Mouse (Mus musculus): ENCODE results near the gene Ist1. TPM values are rescaled to one million over a fixed set of nuclear protein-coding genes. Genes with fewer than 3 reads are reported as not detected.

The Ist1 gene
- polyA plus RNA-seq, 1 experiment from 2014 or later = 162 TPM

DNA sequence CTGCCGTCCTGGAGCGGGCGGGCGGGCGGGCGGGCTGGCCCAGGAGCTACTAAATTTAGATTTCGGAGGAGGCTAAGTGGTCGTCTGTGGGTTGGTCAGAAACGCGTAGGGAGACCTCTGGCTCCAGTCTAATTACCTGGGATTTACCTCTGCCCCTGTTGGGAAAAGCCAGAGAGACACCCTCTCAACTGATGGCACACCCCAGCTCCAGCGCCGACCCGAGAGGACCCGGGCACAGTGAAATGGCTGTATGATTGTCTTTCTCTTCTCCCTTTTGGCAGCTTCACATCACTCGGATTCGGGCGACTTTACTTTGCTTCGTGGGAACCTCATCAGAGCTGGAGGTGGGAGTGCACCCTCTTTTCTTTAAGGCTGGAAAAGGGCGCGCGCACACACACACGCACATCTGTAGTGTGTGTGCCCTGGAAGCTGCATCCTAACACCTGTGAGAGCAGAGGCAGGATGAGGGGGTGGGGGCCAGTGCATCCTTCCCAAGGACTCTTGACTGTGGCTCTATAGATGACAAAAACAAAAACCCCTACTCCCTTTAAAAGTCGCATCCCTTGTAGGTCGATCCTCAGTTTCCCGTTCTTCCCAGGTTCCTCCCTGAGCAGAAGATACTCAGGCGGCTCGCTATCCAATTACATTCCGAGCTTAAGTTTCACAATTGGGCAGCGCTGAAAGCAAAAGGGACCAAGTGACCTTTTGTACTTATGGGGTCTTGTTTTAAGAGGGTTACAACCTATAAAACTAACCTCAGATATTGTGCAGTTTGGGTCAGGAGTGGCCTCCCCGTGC lies 13.2 kb upstream of the Ist1 start:
- H3K36me3 ChIP-seq = peaks cover 38% of the 10 kb centered on the region
- peak overlapping the region; percentile 89 for H3K4me2 ChIP-seq (replicated peaks)
- ATAC-seq (ENCODE audit: low FRiP score, low read depth) = peak; percentile 51
- H3K9ac ChIP-seq = peak overlapping the region; percentile 95
- H3K9me3 ChIP-seq = no peaks in the 10 kb centered on the region
- H3K27me3 ChIP-seq = 0 out of 2 replicates have a peak, but pooled peaks cover 6% of the 10 kb centered on the region
- H3K4me1 ChIP-seq = peaks cover 28% of the 10 kb centered on the region
- WGBS = under 1% methylated on average over 28 of the region's 30 CpGs
- peak overlapping the region; percentile 83 for H3K4me3 ChIP-seq
- H3K27ac ChIP-seq = peak overlapping the region; percentile 92

DNA sequence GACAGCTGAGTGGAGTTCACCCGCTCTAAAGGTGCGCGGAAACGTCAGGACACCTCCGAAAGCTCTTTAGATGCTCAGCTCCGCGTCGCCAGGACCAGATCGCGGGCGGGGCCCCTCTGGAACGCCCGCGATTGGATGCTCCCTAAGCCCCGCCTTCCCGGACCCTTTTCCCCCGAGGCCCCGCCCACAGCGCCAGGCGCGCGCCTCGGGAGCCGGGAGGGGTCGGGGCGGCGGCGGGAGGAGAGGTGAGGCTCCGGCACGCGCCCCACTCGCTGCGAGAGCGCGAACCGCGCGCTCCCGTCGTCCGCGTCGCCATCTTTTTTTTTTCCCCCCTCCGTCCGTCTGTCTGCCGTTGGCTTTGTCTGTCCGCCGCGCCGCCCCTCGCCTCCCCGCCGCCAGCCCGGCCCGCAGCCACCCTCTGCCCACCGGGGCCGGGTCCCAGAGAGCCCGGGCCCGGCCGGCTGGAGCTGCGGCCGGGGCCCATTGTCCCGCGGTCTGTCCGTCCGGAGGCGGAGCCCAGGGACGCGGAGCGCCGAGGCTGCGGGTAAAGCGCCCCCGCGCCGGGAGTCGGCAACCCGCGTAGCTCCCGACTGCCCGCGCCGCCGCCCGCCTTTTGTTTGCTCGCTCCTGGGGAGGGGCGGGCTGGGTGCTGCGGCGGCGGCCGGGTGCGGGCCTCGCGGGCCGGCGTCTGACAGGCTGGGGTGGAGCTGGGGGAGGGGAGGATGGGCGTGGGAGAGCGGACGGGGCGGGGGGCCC lies 12.4 kb upstream of the Ist1 start, which contains the start of gene Zfp821:
Gene Zfp821 (plus strand): TSS at position 227 of the 756 bp plus-strand sequence.
- H3K9ac ChIP-seq = peak within 1 kb of the TSS; percentile 95
- H3K27me3 ChIP-seq = 0 out of 2 replicates have a peak, but pooled peaks cover 6% of the 10 kb centered on the region
- peaks cover 30% of the 10 kb centered on the region for H3K36me3 ChIP-seq
- WGBS = under 1% methylated on average over 54 of the region's 100 CpGs
- peak within 1 kb of the TSS; percentile 89 for H3K4me2 ChIP-seq (replicated peaks)
- H3K4me1 ChIP-seq = peaks cover 28% of the 10 kb centered on the region
- H3K9me3 ChIP-seq = 0 out of 2 replicates have a peak, but pooled peaks cover 4% of the 10 kb centered on the region
- peak; percentile 87 for ATAC-seq (ENCODE audit: low FRiP score, low read depth)
- peak within 1 kb of the TSS; percentile 83 for H3K4me3 ChIP-seq
- peak within 1 kb of the TSS; percentile 92 for H3K27ac ChIP-seq

DNA sequence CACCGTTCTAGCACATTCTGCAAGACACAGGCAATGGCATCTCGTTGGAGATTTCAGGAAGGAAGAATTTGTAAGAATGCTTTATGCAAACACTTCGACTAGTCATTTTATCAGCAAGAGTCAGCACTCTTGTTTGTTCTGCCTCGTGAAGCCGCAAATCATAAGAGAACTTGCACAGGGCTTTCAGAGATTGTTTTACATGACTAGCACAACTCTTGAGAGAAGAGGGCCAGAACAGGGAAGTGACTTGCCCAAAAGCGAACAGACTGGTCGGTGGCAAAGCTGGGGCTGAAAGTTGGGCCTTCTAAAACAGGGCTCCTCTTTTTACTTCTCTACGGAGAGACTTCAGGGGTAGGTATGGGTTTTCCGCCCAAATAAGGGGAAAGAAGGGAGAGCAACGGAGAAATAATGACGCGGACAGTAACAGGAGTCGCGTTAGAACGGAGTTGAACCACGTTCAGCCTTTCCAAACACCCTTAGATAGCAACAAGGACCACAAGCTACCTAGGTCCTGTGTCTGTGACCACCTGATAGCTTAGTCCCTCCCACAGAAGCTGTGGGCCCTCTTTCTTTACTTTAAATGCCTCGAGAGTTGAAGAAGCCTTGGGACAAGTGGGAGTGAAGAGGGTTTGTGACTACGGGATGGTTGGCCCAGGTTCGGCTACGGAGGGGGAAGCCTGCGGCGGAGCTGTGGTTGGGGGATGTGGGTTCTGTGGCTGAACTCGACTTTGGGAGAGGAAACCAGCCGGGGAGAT lies 11.7 kb upstream of the Ist1 start:
- H3K4me3 ChIP-seq = peak overlapping the region; percentile 83
- peak overlapping the region; percentile 66 for H3K9ac ChIP-seq
- H3K9me3 ChIP-seq = 0 out of 2 replicates have a peak, but pooled peaks cover 4% of the 10 kb centered on the region
- H3K4me1 ChIP-seq = peaks cover 28% of the 10 kb centered on the region
- peak overlapping the region; percentile 29; the same call in 1 of the 2 replicates for H3K27ac ChIP-seq
- H3K4me2 ChIP-seq (replicated peaks) = peak overlapping the region; percentile 89
- H3K27me3 ChIP-seq = 0 out of 2 replicates have a peak, but pooled peaks cover 6% of the 10 kb centered on the region
- peaks cover 23% of the 10 kb centered on the region for H3K36me3 ChIP-seq
- 12% methylated on average over 24 of the region's 24 CpGs for WGBS
- peak; percentile 12; the same call in 1 of the 2 replicates for ATAC-seq (ENCODE audit: low FRiP score, low read depth)

DNA sequence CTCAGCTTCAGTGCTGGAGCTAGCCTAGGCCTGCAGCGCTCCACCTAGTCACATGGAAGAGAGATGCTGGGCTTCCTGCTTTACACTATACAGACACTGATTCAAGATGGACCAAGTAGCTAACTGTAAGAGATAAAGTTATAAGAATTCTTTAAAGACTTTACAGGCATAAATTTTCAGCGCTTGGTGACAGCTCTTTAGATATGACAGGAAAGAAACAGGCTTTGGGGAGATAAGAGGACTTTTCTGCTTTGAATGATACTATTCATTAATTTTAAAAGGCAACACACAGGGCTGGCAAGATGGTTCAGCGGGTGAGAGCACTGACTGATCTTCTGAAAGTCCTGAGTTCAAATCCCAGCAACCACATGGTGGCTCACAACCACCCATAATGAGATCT lies 5.4 kb upstream of the Ist1 start:
- no peak overlapping the region for H3K4me3 ChIP-seq
- 0 out of 2 replicates have a peak, but pooled peaks cover 4% of the 10 kb centered on the region for H3K9me3 ChIP-seq
- H3K9ac ChIP-seq = no peak overlapping the region
- 79% methylated on average over 3 of the region's 3 CpGs for WGBS
- peaks cover 17% of the 10 kb centered on the region for H3K4me1 ChIP-seq
- no peak overlapping the region for H3K27ac ChIP-seq
- H3K4me2 ChIP-seq (replicated peaks) = no peak overlapping the region
- H3K27me3 ChIP-seq = 0 out of 2 replicates have a peak, but pooled peaks cover 6% of the 10 kb centered on the region
- ATAC-seq (ENCODE audit: low FRiP score, low read depth) = no peak
- no peaks in the 10 kb centered on the region for H3K36me3 ChIP-seq

DNA sequence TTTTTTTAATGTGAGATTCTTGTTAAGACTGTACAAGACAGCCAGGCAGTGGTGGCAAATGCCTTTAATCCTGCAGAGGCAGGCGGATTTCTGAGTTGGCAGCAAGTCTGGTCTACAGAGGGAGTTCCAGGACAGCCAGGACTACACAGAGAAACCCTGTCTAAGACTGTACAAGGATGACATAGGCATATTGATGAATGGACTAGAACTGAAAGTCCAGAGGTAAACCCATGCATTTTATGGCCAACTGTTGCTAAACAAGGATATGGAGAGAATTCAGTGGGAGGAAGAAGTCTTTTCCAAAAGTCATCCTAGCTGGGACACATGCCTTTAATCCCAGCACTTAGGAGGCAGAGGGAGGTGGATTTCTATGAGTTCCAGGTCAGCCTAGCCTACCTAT lies 4.7 kb upstream of the Ist1 start:
- Histone ChIP-seq H3K9me3 (0 out of 2 replicates have a peak, but pooled peaks cover 4% of the 10 kb centered on the region), H3K9ac (no peak overlapping the region), H3K4me1 (peaks cover 17% of the 10 kb centered on the region), H3K27me3 (0 out of 2 replicates have a peak, but pooled peaks cover under 1% of the 10 kb centered on the region), H3K4me2 (replicated peaks) (no peak overlapping the region), H3K36me3 (no peaks in the 10 kb centered on the region), H3K4me3 (no peak overlapping the region), H3K27ac (no peak overlapping the region)
- WGBS = 72% methylated on average over 1 of the region's 1 CpGs
- no peak for ATAC-seq (ENCODE audit: low FRiP score, low read depth)

DNA sequence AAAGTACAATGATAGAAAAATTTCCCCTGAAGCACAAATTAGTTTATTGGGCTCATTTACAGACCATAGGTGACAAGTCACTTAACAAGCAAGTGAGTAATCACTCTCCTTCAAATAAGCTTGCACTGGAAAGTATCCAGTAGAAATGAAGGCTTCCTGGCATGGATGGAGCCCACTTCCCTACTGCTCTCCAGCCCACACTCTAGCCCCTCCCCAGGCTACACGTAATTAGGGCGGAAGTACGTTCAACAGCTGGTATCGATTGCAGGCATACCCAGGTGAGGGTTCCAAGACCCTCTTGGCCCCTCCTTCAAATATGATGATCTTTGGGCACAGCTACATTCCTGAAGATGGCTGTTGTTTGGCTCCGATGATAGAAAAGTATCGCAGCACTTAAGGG lies 1.1 kb upstream of the Ist1 start:
- H3K27ac ChIP-seq = no peak overlapping the region

DNA sequence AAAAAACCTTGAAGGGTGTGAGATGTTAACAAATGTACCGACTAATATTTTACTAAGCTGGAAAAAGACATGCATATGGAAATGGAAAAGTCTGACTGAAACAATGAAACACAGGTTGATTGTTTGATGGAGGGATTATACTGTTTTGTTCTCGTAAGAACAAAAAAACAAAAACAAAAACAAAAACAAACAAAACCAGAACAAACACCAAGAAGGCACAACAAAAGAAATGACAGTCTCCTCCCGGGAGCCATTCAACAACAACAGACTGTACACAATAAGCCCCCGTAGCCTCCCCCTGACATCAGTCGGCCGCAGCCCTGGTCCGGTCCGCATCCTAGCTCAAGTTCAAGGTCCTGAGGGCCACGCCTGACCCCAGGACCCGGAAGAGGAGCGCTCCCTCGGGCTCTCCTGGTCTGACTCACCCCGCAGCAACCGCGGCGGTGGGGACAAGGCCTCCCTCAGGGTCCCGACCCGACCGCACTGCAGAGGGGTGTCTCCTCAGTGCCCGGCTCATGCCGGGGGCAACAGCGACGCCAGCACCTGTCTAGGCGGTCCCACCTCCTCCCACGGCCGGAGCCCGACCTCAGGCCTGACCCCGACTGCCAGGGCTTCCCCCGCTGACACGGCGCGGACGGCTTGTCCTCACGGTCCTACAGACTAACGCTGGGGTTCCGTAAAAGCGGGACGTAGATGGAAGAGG lies 466 bp downstream of the Ist1 start:
- WGBS = under 1% methylated on average over 38 of the region's 38 CpGs

More for the DNA sequence above, 1.1 kb upstream of the Ist1 start:
- H3K27me3 ChIP-seq = no peaks in the 10 kb centered on the region
- H3K4me1 ChIP-seq = peaks cover 37% of the 10 kb centered on the region
- no peaks in the 10 kb centered on the region for H3K36me3 ChIP-seq
- 34% methylated on average over 6 of the region's 6 CpGs for WGBS
- no peak overlapping the region for H3K9ac ChIP-seq
- no peaks in the 10 kb centered on the region for H3K9me3 ChIP-seq
- peak overlapping the region; percentile 99; the same call in 1 of the 2 replicates for H3K4me3 ChIP-seq
- ATAC-seq (ENCODE audit: low FRiP score, low read depth) = no peak
- peak overlapping the region; percentile 78 for H3K4me2 ChIP-seq (replicated peaks)

DNA sequence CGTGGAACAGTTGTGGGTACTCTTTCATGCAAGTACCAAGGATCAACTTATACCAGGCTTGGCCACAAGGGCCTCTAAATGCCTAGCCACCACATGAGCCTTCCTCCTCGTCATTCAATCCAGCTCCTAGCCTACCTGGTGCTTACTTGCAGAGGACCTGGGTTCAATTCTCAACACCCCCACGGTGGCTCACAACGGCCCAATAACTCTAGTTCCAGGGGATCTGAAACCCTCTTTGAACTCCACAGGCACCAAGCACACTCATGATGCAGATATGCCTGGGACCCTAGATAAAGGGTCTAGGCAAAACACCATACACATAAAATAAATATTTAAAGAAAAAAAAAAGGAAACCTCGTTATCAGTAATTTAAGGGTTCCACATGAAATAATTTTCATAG lies 1.3 kb downstream of the Ist1 start:
- Histone ChIP-seq H3K4me2 (replicated peaks) (peak overlapping the region; percentile 78), H3K4me1 (peaks cover 37% of the 10 kb centered on the region), H3K27me3 (no peaks in the 10 kb centered on the region), H3K4me3 (peak overlapping the region; percentile 99), H3K9ac (peak overlapping the region; percentile 98), H3K27ac (no peak overlapping the region), H3K36me3 (no peaks in the 10 kb centered on the region), H3K9me3 (no peaks in the 10 kb centered on the region)
- no peak for ATAC-seq (ENCODE audit: low FRiP score, low read depth)
- 45% methylated on average over 5 of the region's 5 CpGs for WGBS

More for the DNA sequence above, 466 bp downstream of the Ist1 start:
- H3K27me3 ChIP-seq = no peaks in the 10 kb centered on the region
- no peaks in the 10 kb centered on the region for H3K36me3 ChIP-seq
- H3K4me1 ChIP-seq = peaks cover 37% of the 10 kb centered on the region
- peak overlapping the region; percentile 78 for H3K4me2 ChIP-seq (replicated peaks)
- ATAC-seq (ENCODE audit: low FRiP score, low read depth) = peak; percentile 69
- peak overlapping the region; percentile 98 for H3K9ac ChIP-seq
- peak overlapping the region; percentile 99 for H3K4me3 ChIP-seq
- H3K27ac ChIP-seq = peak overlapping the region; percentile 61
- H3K9me3 ChIP-seq = no peaks in the 10 kb centered on the region

DNA sequence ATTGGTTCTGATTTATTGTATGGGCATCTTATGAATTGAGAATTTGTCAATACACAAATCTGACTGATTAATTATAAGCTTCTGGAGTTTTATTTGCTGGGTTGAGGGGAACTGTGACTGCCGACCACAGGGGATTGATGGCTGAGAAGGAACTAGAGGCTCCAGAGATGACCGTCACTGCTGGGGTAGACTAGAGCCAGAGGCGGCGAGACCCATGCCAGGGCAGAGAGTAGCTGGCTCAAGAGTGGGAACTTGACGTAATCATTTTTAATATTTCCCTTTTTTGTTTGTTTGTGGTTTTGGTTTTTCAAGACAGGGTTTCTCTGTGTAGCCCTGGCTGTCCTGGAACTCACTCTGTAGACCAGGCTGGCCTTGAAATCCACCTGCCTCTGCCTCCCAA lies 5.8 kb downstream of the Ist1 start:
- no peak overlapping the region for H3K4me3 ChIP-seq
- WGBS = 89% methylated on average over 5 of the region's 5 CpGs
- ATAC-seq (ENCODE audit: low FRiP score, low read depth) = no peak
- no peak overlapping the region for H3K4me2 ChIP-seq (replicated peaks)
- no peak overlapping the region for H3K27ac ChIP-seq
- H3K27me3 ChIP-seq = no peaks in the 10 kb centered on the region
- H3K9ac ChIP-seq = no peak overlapping the region
- no peaks in the 10 kb centered on the region for H3K9me3 ChIP-seq
- H3K4me1 ChIP-seq = peaks cover 20% of the 10 kb centered on the region
- peaks cover 16% of the 10 kb centered on the region for H3K36me3 ChIP-seq

DNA sequence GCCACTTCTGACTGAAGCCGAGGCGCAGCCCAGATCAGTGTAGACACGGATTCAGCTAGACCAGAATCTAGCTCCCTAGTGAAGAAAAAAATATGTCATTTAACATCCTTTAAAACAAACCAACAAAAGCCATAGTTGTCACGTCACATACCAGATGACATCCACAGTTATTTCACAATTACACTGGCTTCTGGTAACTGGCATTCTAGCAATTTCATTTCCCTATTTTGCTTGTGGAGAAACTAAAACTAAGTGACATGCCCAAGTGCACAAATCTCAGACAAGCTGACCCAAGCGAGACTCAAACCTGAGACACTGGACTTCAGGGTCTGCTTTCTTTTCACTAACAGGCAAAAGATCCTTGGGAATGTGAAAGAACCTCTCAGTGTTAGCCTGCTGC lies 10.9 kb downstream of the Ist1 start:
- no peaks in the 10 kb centered on the region for H3K27me3 ChIP-seq
- H3K4me3 ChIP-seq = no peak overlapping the region
- no peak overlapping the region for H3K9ac ChIP-seq
- no peak overlapping the region for H3K27ac ChIP-seq
- WGBS = 95% methylated on average over 5 of the region's 5 CpGs
- no peak overlapping the region for H3K4me2 ChIP-seq (replicated peaks)
- H3K4me1 ChIP-seq = no peaks in the 10 kb centered on the region
- peaks cover 63% of the 10 kb centered on the region for H3K36me3 ChIP-seq
- H3K9me3 ChIP-seq = no peaks in the 10 kb centered on the region
- ATAC-seq (ENCODE audit: low FRiP score, low read depth) = no peak

DNA sequence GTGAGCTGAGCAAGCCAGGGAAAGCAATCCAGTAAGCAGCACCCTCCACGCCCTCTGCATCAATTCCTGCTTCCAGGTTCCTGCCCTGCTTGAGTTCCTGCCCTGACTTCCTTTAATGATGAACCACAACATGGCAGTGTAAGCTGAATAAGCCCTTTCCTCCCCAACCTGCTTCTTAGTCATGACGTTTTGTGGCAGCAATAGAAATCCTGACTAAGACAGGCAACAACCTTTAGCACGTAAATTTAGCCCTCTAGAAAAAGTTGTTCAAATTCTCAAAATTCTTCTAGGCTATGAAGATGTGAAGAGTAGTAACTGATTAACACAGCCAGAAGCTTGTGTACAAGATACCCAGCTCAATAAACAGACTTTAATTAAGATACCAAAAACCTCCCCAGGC lies 11.5 kb downstream of the Ist1 start:
- Histone ChIP-seq H3K4me2 (replicated peaks) (no peak overlapping the region), H3K27ac (no peak overlapping the region), H3K9me3 (no peaks in the 10 kb centered on the region), H3K4me1 (no peaks in the 10 kb centered on the region), H3K36me3 (peaks cover 69% of the 10 kb centered on the region), H3K4me3 (no peak overlapping the region), H3K9ac (no peak overlapping the region), H3K27me3 (no peaks in the 10 kb centered on the region)
- 82% methylated on average over 3 of the region's 3 CpGs for WGBS
- no peak for ATAC-seq (ENCODE audit: low FRiP score, low read depth)
